In the genomic region with DNA sequence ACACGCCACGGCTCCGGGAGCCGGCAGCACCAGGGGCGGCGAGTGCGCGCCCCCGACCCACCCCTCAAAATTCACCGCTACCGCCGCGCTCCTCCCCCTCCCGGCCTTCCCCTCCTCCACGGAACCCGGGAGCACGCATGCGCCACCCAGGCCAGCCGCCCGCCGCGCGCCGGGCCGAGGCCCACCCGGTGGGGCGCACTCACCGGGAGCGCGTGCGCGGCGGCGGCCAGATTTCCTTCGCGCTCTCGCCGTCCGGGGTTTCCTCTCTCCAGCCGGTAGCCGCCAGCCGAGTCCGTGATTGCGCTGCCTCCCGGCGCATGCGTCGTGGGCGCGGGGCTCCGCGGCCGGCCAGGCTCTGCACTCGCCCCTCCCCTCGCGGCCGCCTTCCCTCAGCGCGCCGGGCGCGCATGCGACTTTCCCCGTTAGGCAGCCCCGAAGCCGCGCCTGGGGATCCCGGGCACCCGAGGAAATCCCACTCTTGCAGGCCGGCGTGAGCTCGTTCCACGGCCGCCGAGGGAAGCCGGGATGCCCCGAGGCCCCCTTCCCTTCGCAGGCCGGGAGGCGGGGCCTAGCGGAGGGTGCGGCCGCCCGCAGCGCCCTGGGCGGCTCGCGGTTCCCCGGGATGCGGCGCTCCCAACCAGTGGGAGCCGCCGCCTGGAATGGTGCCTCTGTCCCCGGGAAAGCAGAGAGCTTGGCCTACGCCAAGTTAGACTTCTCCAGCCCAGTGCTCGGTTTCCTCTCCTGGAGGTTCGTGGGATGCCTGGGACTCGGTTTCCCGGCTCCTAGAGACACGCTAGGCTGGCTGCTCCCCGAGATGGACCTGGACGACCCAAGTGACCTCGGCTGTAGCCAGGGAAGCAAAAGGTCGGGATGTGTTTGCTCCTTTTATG, we compare ENCODE assay signal across 8 mouse cellular contexts. TPM values are rescaled to one million over a fixed set of nuclear protein-coding genes. Genes with fewer than 3 reads are reported as not detected.
A peak's percentile ranks its signal among the peaks of the same experiment; 100 is the strongest.
DNase-seq lines count a peak whose midpoint lies in the region; ATAC-seq and TF ChIP-seq lines count a peak whose summit lies in the region.

A gene (minus strand): TSS at position 341 of the 890 bp plus-strand sequence.

- H3K4me1 ChIP-seq in bone marrow macrophage, adult 2 months (ENCODE audit: control insufficient read depth, insufficient read depth, low read length) = 0 out of 2 replicates have a peak, but pooled peaks cover 2% of the 10 kb centered on the region
- peaks cover 6% of the 10 kb centered on the region; the same call in 1 of the 2 replicates for H3K4me1 ChIP-seq in embryonic facial prominence, embryonic 15.5 days
- 0 out of 2 replicates have a peak, but pooled peaks cover 4% of the 10 kb centered on the region for H3K4me1 ChIP-seq in heart, embryonic 11.5 days (ENCODE audit: control insufficient read depth, insufficient read depth, low read length)
- peaks cover 18% of the 10 kb centered on the region for H3K4me1 ChIP-seq in kidney, embryonic 16.5 days (ENCODE audit: insufficient read depth, low read length)
- H3K4me1 ChIP-seq in liver, adult 2 months (ENCODE audit: control insufficient read depth, insufficient read depth, low read length) = peaks cover 3% of the 10 kb centered on the region; the same call in 1 of the 2 replicates

- H3K36me3 ChIP-seq in embryonic facial prominence, embryonic 15.5 days = no peaks in the 10 kb centered on the region
- H3K36me3 ChIP-seq in heart, embryonic 11.5 days (ENCODE audit: control insufficient read depth, insufficient read depth, low read length) = no peaks in the 10 kb centered on the region
- H3K36me3 ChIP-seq in kidney, embryonic 16.5 days (ENCODE audit: insufficient read depth, low read length) = 0 out of 2 replicates have a peak, but pooled peaks cover 2% of the 10 kb centered on the region
- H3K36me3 ChIP-seq in liver, adult 2 months (ENCODE audit: control insufficient read depth, insufficient read depth, low read length) = no peaks in the 10 kb centered on the region; the same call in none of the 2 replicates

- H3K9me3 ChIP-seq in embryonic facial prominence, embryonic 15.5 days (replicated peaks) = no peaks in the 10 kb centered on the region
- H3K9me3 ChIP-seq in heart, embryonic 11.5 days (replicated peaks; ENCODE audit: control insufficient read depth, low read length) = no peaks in the 10 kb centered on the region
- H3K9me3 ChIP-seq in kidney, embryonic 16.5 days (ENCODE audit: low read length) = no peaks in the 10 kb centered on the region; the same call in 1 of the 2 replicates

- peak within 1 kb of the TSS; percentile 83 for H3K27ac ChIP-seq in bone marrow macrophage, adult 2 months (ENCODE audit: insufficient read depth, low read depth, low read length)
- peak within 1 kb of the TSS; percentile 98 for H3K27ac ChIP-seq in embryonic facial prominence, embryonic 15.5 days (replicated peaks)
- H3K27ac ChIP-seq in heart, embryonic 11.5 days (ENCODE audit: low read depth, low read length) = peak within 1 kb of the TSS; percentile 96
- H3K27ac ChIP-seq in kidney, embryonic 16.5 days (ENCODE audit: low read length) = peak within 1 kb of the TSS; percentile 96
- peak within 1 kb of the TSS; percentile 87 for H3K27ac ChIP-seq in liver, adult 2 months (replicated peaks; ENCODE audit: insufficient read depth, low read depth, low read length)

- peak within 1 kb of the TSS; percentile 74 for H3K4me3 ChIP-seq in bone marrow macrophage, adult 2 months (ENCODE audit: insufficient read depth, low read length)
- H3K4me3 ChIP-seq in embryonic facial prominence, embryonic 15.5 days (replicated peaks) = peak within 1 kb of the TSS; percentile 96
- H3K4me3 ChIP-seq in heart, embryonic 11.5 days (ENCODE audit: low read depth, low read length) = peak within 1 kb of the TSS; percentile 95
- H3K4me3 ChIP-seq in kidney, embryonic 16.5 days (ENCODE audit: low read length) = peak within 1 kb of the TSS; percentile 91
- peak within 1 kb of the TSS; percentile 91 for H3K4me3 ChIP-seq in liver, adult 2 months (ENCODE audit: insufficient read depth, low read depth, low read length)

- peak within 1 kb of the TSS; percentile 87 for H3K4me2 ChIP-seq in embryonic facial prominence, embryonic 15.5 days (replicated peaks)
- peak within 1 kb of the TSS; percentile 94 for H3K4me2 ChIP-seq in heart, embryonic 11.5 days
- peak within 1 kb of the TSS; percentile 95 for H3K4me2 ChIP-seq in kidney, embryonic 16.5 days (replicated peaks; ENCODE audit: low read depth, low read length)

- peaks cover 3% of the 10 kb centered on the region; the same call in 1 of the 2 replicates for H3K79me2 ChIP-seq in liver, adult 2 months (ENCODE audit: control insufficient read depth, insufficient read depth, low read length)

- peak; percentile 82 to 87 for DNase-seq in B cell, adult 2 months
- peak; percentile 81 for DNase-seq in liver, adult 2 months (ENCODE audit: extremely low read depth, low read depth, low spot score)
- DNase-seq in spleen, postnatal 36 days (ENCODE audit: low spot score in 2 of 2) = peak; percentile 83

- WGBS in embryonic facial prominence, embryonic 15.5 days = under 1% methylated on average over 98 of the region's 104 CpGs
- under 1% methylated on average over 89 of the region's 104 CpGs for WGBS in heart, embryonic 11.5 days (ENCODE audit: insufficient replicate concordance)
- WGBS in kidney, embryonic 16.5 days = 0% methylated on average over 68 of the region's 104 CpGs
- under 1% methylated on average over 94 of the region's 104 CpGs for WGBS in liver, adult 2 months

- no peak; the same call in 1 of the 2 replicates for TF ChIP-seq CTCF in bone marrow macrophage, adult 2 months (IDR thresholded peaks at IDR 0.05; ENCODE audit: low read depth, low read length)
- TF ChIP-seq CTCF in liver, adult 2 months (IDR thresholded peaks at IDR 0.05; ENCODE audit: low read depth, low read length) = no peak

- peak within 1 kb of the TSS; percentile 90 for H3K9ac ChIP-seq in embryonic facial prominence, embryonic 15.5 days
- H3K9ac ChIP-seq in heart, embryonic 11.5 days (ENCODE audit: low read depth, low read length) = peak within 1 kb of the TSS; percentile 94
- H3K9ac ChIP-seq in kidney, embryonic 16.5 days (replicated peaks; ENCODE audit: low read length) = peak within 1 kb of the TSS; percentile 94
- H3K9ac ChIP-seq in liver, adult 2 months (ENCODE audit: low read depth, low read length) = peak within 1 kb of the TSS; percentile 96

- no peak for TF ChIP-seq POLR2A in bone marrow macrophage, adult 2 months (IDR thresholded peaks at IDR 0.05; ENCODE audit: borderline replicate concordance, low read depth, low read length)
- TF ChIP-seq POLR2A in liver, adult 2 months (IDR thresholded peaks at IDR 0.05; ENCODE audit: extremely low read depth, insufficient read depth, low read length) = no peak

- no peaks in the 10 kb centered on the region for H3K27me3 ChIP-seq in embryonic facial prominence, embryonic 15.5 days
- H3K27me3 ChIP-seq in heart, embryonic 11.5 days (ENCODE audit: control insufficient read depth, insufficient read depth, low read length) = no peaks in the 10 kb centered on the region
- H3K27me3 ChIP-seq in kidney, embryonic 16.5 days (ENCODE audit: insufficient read depth, low read length) = no peaks in the 10 kb centered on the region
- no peaks in the 10 kb centered on the region for H3K27me3 ChIP-seq in liver, adult 2 months (ENCODE audit: control insufficient read depth, insufficient read depth, low read length)

- peak; percentile 90 for ATAC-seq in embryonic facial prominence, embryonic 15.5 days (ENCODE audit: insufficient number of reproducible peaks, low FRiP score, low TSS enrichment, low read depth)
- peak; percentile 80 for ATAC-seq in heart, embryonic 11.5 days (replicated peaks; ENCODE audit: insufficient number of reproducible peaks, low FRiP score, low TSS enrichment)
- peak; percentile 87 for ATAC-seq in kidney, embryonic 16.5 days (ENCODE audit: low FRiP score, low TSS enrichment)
- ATAC-seq in monocyte, adult 5-6 weeks (replicated peaks; ENCODE audit: insufficient number of reproducible peaks, low FRiP score, low TSS enrichment, poor library complexity, severe bottlenecking) = peak; percentile 65; the same call in 1 of the 2 replicates

RNA-seq across cellular contexts. Expression of the gene that starts here (rescaled TPM):
- polyA plus RNA-seq in bone marrow macrophage, adult 2 months (2012; ENCODE audit: insufficient read depth, insufficient read length, missing spikeins) = 15.4 and 16.0 TPM in 2 replicates
- 11.8 and 12.7 TPM in 2 replicates for polyA plus RNA-seq in embryonic facial prominence, embryonic 15.5 days (2015; fragmentation: Nextera tagmentation; extraction: Ambion mirVana)
- polyA plus RNA-seq in heart, embryonic 11.5 days (2014; fragmentation: Nextera tagmentation; extraction: Ambion mirVana) = 10.0 and 12.1 TPM in 2 replicates
- polyA plus RNA-seq in kidney, embryonic 16.5 days (2015; fragmentation: Nextera tagmentation; extraction: Ambion mirVana) = 9.4 and 12.3 TPM in 2 replicates
- 14.7 and 17.6 TPM in 2 replicates for total RNA-seq in liver, adult 2 months (2014; rRNA removed)
- polyA plus RNA-seq in liver, adult 2 months (2012; rRNA removed) = 10.9 and 11.3 TPM in 2 replicates
- 31.7 to 36.2 TPM (median 33.7 TPM) in 3 replicates for total RNA-seq in monocyte, adult 5-6 weeks (2017)

Comparison
In these comparisons a context has a peak if more than half of its experiments do, and no peak if none do; other contexts are left out.
1. Peak in every context shown above with its lines: DNase-seq, ATAC-seq, H3K4me3 ChIP-seq and H3K27ac ChIP-seq.